Mouse (Mus musculus) stomach, postnatal 0 days (tissue): ENCODE data around the gene Plvap. TPM values are rescaled to one million over a fixed set of nuclear protein-coding genes. Genes with fewer than 3 reads are reported as not detected.
"Not testable (repeated sequence)": the region's sequence is repeated elsewhere in the genome, so short reads cannot be mapped to it uniquely, and the experiment has no call there.

Experiments
- ATAC-seq: fragments of 200-750 bp; cut with Nextera tagmentation; 2 replicates; pipeline ENCODE4 v1.8.0; 2017; ENCODE audit not compliant: low FRiP score, low TSS enrichment
- DNase-seq: peaks from one replicate; pipeline ENCODE4 v3.0.0-alpha.2; 2016; ENCODE audit warnings: low spot score
- H3K27ac ChIP-seq: fragments of 300-500 bp; sonication (generic); replicated peaks from 2 replicates; pipeline ENCODE4 v1.5.1; 2014; ENCODE audit warnings: mild to moderate bottlenecking, control low read depth
- H3K27me3 ChIP-seq: fragments of 300-500 bp; sonication (generic); 2 replicates; pipeline ENCODE4 v1.6.1; 2014; ENCODE audit warnings: low read length; ENCODE audit not compliant: control insufficient read depth, insufficient read depth
- H3K36me3 ChIP-seq: fragments of 300-500 bp; sonication (generic); 2 replicates; pipeline ENCODE4 v1.6.1; 2014; ENCODE audit warnings: low read length, mixed read lengths; ENCODE audit not compliant: control insufficient read depth, insufficient read depth
- H3K4me1 ChIP-seq: fragments of 300-500 bp; sonication (generic); replicated peaks from 2 replicates; pipeline ENCODE4 v1.6.1; 2014; ENCODE audit warnings: antibody characterized with exemption; ENCODE audit not compliant: control insufficient read depth, insufficient read depth
- H3K4me2 ChIP-seq: fragments of 300-500 bp; sonication (generic); replicated peaks from 2 replicates; pipeline ENCODE4 v1.6.1; 2014; ENCODE audit warnings: low read depth, mild to moderate bottlenecking, control low read depth, moderate library complexity
- H3K4me3 ChIP-seq: fragments of 300-500 bp; sonication (generic); 2 replicates; pipeline ENCODE4 v1.5.1; 2014; ENCODE audit warnings: low read depth, low read length, control low read depth
- H3K9ac ChIP-seq: fragments of 300-500 bp; sonication (generic); 2 replicates; pipeline ENCODE4 v1.6.1; 2014; ENCODE audit warnings: mild to moderate bottlenecking, low read length, control low read depth, mixed read lengths
- H3K9me3 ChIP-seq: fragments of 300-500 bp; sonication (generic); 2 replicates; pipeline ENCODE4 v1.6.1; 2016; ENCODE audit warnings: low read length; ENCODE audit not compliant: control insufficient read depth
- CTCF ChIP-seq: IDR thresholded peaks from 2 replicates; pipeline ENCODE4 v1.5.1; 2016; ENCODE audit warnings: antibody characterized with exemption, low read depth, mild to moderate bottlenecking, moderate library complexity
- EP300 ChIP-seq: optimal IDR thresholded peaks from 2 replicates; pipeline ENCODE3; 2016; ENCODE audit warnings: antibody characterized with exemption
- WGBS: fragments of 180-500 bp; shearing (Covaris S2); extraction: QIAGEN DNeasy Blood & Tissue Kit; methylation state at CpG from one replicate; pipeline ENCODE4 v1.1.7; 2014; 5-methylcytosine and 5-hydroxymethylcytosine counted together
- polyA plus RNA-seq: library from polyadenylated mRNA; unstranded; fragments of >200 nt; fragmentation: Nextera tagmentation; extraction: Ambion mirVana; gene quantifications from 2 replicates; pipeline ENCODE4 v1.2.1, GENCODE M21; 2015

Plvap gene
- polyA plus RNA-seq, 1 experiment from 2014 or later = 56.3 TPM

GRCm38 (mm10) chr8:71530735-71531467 is 19.3 kb upstream of the Plvap start:
- not testable (repeated sequence) for ATAC-seq, DNase-seq, H3K27me3 ChIP-seq, H3K4me3 ChIP-seq, H3K36me3 ChIP-seq, H3K9me3 ChIP-seq, H3K4me2 ChIP-seq, H3K27ac ChIP-seq, H3K4me1 ChIP-seq
- 0 out of 2 replicates have a peak overlapping the region, but pooled peaks have one; percentile 8 for H3K9ac ChIP-seq
- TF ChIP-seq CTCF = peak; percentile 66
- WGBS = 70% methylated on average over 5 of the region's 12 CpGs

GRCm38 (mm10) chr8:71528362-71529073 is 17.0 kb upstream of the Plvap start:
- no peak for TF ChIP-seq CTCF
- no peak for TF ChIP-seq EP300
- H3K4me3 ChIP-seq = no peak overlapping the region
- no peak overlapping the region for H3K4me2 ChIP-seq
- H3K36me3 ChIP-seq = no peaks in the 10 kb centered on the region
- H3K27me3 ChIP-seq = no peaks in the 10 kb centered on the region
- no peak for DNase-seq
- H3K27ac ChIP-seq = peak overlapping the region; percentile 76
- ATAC-seq = no peak
- no peak overlapping the region for H3K9ac ChIP-seq
- WGBS = 76% methylated on average over 11 of the region's 11 CpGs
- H3K9me3 ChIP-seq = no peaks in the 10 kb centered on the region
- H3K4me1 ChIP-seq = 0 out of 2 replicates have a peak, but pooled peaks cover 2% of the 10 kb centered on the region

- Histone ChIP-seq H3K36me3 (no peaks in the 10 kb centered on the region), H3K27ac (peak overlapping the region; percentile 61; the same call in 1 of the 2 replicates), H3K9ac (no peak overlapping the region), H3K4me2 (no peak overlapping the region), H3K27me3 (no peaks in the 10 kb centered on the region), H3K9me3 (no peaks in the 10 kb centered on the region), H3K4me1 (0 out of 2 replicates have a peak, but pooled peaks cover 2% of the 10 kb centered on the region), H3K4me3 (no peak overlapping the region)
- ATAC-seq (no peak), DNase-seq (no peak)
- 55% methylated on average over 3 of the region's 3 CpGs for WGBS
- TF ChIP-seq EP300 (no peak), CTCF (no peak)
Measured at GRCm38 (mm10) chr8:71527162-71527870, 15.8 kb upstream of the Plvap start.

- 0 out of 2 replicates have a peak, but pooled peaks cover 2% of the 10 kb centered on the region for H3K4me1 ChIP-seq
- H3K27ac ChIP-seq = peak overlapping the region; percentile 61; the same call in 1 of the 2 replicates
- no peaks in the 10 kb centered on the region for H3K27me3 ChIP-seq
- H3K4me2 ChIP-seq = no peak overlapping the region
- 26% methylated on average over 6 of the region's 6 CpGs for WGBS
- H3K4me3 ChIP-seq = no peak overlapping the region
- ATAC-seq (no peak), DNase-seq (no peak)
- no peak overlapping the region for H3K9ac ChIP-seq
- no peaks in the 10 kb centered on the region for H3K9me3 ChIP-seq
- no peaks in the 10 kb centered on the region for H3K36me3 ChIP-seq
- no peak for TF ChIP-seq CTCF
- TF ChIP-seq EP300 = no peak
Measured at GRCm38 (mm10) chr8:71526272-71526671, 14.7 kb upstream of the Plvap start.

GRCm38 (mm10) chr8:71525226-71526050 is 13.9 kb upstream of the Plvap start, which contains the start of gene Ccdc194:
TSS of gene Ccdc194 (minus strand) at chr8:71525711.
- Histone ChIP-seq H3K4me3 (no peak within 1 kb of the TSS), H3K4me2 (no peak within 1 kb of the TSS), H3K27ac (peak within 1 kb of the TSS; percentile 61; the same call in 1 of the 2 replicates), H3K9ac (0 out of 2 replicates have a peak within 1 kb of the TSS, but pooled peaks have one; percentile 2), H3K4me1 (0 out of 2 replicates have a peak, but pooled peaks cover 2% of the 10 kb centered on the region), H3K9me3 (no peaks in the 10 kb centered on the region), H3K27me3 (no peaks in the 10 kb centered on the region), H3K36me3 (no peaks in the 10 kb centered on the region)
- WGBS = 26% methylated on average over 45 of the region's 46 CpGs
- TF ChIP-seq EP300 (no peak), CTCF (no peak)
- DNase-seq (no peak), ATAC-seq (no peak)
